Mouse (Mus musculus) thymus, postnatal 10 days (tissue): ENCODE measurements around the gene Ppp1r12b.

Experiments used
- DNase-seq, 2 experiments: peaks; one replicate each; pipeline ENCODE4 v3.0.0; 2021; ENCODE audit warnings: low spot score in 2 of 2

Ppp1r12b gene

DNA sequence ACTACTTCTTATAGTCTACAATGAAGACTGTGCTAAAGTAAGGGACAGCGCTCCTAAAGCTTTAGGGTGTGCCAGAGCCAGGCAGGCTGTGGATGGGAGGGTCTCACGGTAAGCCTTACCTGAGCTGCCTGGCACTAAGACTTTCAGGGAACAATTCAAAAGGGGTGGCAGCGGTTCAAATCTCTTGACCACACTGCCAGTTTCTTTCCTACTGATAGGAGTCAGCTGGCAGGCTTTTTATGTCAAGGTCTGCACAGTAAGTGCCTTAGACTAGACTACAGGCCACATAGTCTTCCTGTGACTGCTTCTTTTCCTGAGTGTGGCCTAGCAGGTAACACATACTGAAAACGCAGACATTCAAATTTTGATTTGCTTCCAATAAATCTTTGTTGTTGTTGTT, 192.5 kb downstream of the Ppp1r12b start:
- no peak for DNase-seq

DNA sequence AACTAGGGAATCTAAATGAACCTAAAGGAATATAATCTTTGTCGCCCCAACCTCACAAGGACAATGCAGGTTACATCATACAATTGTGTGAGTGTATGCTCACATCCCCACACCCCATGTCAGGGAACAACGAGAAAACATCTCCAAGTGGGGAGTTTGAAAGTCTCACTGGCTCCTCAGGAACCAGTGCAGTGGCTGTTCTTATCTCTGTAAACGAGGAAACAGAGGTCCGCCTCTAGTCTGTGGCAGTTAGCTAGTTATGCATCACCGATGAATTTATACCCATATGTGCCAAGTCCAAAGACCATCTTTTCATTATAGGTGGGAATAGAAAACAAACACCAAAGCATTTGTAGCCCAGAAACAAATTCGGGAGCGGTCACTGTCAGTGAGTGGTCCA, 194.2 kb downstream of the Ppp1r12b start:
- DNase-seq, result no peak

DNA sequence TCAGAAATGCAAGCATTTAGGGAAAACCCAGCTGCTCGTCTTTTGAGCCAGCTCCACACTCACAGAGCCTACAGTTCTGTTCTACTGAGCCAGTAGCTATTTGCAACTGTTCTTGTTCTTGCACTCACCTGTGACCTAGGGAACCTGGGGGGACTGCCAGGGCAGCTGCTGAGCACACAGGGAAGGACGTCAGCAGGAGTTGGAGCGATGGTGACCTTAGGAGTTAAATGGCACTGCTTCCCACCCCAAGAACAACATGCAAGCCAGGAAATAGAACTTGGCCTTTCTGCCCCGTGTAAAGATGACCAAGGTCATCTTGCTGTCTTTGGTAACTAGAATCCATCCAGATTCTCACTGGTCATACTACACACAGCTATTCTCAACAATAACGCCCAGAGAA, 195.1 kb downstream of the Ppp1r12b start:
- DNase-seq, result no peak

DNA sequence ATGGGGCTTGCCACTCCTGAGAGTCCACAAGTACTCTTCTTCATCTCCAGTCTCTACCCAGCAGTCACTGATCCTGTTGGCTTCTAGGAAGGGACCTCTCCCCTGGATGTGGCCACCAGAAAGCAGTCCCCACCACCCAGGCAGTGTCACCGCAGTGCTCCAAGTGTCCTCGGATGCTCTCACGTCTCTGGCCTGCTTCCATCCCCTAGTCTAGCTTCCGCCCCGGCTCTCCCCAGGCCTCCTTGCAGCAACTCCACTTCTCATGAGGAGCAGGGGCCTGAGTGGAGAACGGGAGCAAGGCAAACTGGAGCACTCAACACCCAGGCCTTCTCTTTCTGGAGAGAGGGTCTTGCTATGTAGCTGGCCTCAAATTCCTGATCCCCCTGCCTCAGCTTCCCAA, 196.6 kb downstream of the Ppp1r12b start:
- no peak for DNase-seq

DNA sequence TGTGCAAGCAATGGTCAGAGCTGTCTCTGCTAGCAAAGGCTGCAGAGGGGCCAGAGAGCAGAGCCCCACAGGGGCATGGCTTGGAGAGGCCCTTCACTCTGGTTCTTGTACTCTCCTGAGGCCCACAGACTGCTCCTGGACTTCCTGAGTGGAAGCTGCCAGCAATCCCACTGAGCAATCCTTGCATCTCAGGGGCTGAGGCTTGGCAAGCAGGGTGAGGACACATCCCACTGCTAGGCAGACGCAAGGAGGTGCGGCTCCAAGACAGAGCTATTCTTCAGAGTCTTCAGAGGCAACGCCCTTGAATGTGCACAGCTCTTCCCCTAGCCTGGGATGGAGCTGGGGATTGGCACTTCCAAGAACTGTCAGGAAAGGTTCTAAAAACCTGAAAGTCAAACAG, 198.5 kb downstream of the Ppp1r12b start:
- no peak for DNase-seq

DNA sequence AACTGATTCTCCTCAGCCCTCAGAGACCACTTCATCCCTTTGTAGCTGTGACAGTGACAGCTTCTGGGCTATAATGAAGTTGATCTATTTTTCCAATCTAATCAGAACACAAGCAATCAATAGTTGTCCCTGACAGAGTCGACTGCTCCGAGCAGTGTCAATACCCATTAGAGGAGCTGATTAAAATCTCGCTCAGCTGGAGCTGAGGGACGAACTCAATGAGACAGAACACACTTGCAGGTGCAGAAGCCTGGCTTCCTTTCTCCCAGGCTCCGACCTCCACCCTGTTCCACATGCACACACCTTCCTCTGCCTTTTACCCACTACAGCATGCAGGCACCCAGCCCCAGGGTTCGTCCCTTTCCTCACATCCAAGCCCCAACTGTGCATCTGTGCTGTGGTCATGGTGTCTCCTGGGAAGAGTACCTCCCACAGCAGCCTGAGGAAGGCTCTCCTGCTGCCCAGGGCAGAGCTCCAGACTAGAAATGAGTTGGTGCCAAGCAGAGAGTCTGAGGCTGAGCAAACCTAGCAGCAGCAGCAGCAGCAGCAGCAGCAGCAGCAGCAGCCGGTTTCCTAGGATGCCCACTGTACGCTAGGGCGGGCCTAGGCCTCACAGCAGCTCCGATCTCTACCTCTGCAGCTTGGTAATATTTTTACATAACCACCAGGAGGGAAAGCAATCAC, 199.4 kb downstream of the Ppp1r12b start:
- DNase-seq, result no peak

DNA sequence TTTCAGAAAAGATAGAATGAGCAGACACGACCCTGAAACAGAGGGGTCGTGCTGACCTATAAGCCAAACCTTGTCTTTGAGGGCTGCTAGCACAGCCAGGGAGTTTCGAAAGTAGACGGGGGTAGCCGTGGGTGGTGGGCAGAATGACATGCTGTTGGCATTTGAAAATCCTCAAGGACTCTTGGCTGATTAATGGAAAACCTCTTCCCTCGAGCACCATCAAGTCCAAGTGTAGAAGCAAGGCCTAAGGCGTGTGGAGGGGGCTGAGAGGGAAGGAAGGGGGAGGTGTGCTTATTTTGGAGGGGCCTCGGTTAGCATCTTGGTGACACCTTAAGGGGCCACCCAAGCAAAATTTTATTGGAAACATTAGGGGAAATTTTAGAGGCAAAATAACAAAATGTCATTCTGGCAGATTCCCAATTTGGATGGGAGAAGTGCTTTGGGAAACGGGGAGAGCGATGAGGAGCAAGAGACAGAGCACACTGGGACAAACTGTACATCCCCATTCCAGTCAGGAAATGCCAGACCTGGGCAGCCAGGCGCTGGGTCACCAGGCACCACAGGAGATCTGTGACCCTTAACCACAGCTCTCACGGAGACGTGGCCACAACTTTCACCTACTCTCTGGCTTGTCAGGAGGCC, 200.1 kb downstream of the Ppp1r12b start:
- no peak for DNase-seq

DNA sequence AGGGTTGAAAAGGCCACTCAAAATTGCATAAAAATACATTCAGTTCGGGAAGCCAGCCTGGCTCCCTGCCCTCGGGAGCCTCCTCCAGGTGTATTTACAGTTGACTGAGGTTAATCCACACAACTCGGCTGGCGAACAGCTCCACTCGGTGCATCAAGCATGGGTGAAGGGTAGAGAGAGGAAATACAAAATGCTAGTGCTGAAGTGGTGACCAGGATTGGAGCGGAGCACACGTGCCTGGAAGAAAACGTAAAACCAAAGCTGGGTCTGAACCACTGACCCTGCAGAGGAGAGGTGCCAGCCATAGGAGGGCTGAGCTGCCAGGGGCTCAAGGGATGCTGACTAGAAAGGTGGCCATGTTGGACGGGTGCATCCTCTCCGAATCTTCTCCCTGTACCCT, 200.9 kb downstream of the Ppp1r12b start:
- no peak for DNase-seq

DNA sequence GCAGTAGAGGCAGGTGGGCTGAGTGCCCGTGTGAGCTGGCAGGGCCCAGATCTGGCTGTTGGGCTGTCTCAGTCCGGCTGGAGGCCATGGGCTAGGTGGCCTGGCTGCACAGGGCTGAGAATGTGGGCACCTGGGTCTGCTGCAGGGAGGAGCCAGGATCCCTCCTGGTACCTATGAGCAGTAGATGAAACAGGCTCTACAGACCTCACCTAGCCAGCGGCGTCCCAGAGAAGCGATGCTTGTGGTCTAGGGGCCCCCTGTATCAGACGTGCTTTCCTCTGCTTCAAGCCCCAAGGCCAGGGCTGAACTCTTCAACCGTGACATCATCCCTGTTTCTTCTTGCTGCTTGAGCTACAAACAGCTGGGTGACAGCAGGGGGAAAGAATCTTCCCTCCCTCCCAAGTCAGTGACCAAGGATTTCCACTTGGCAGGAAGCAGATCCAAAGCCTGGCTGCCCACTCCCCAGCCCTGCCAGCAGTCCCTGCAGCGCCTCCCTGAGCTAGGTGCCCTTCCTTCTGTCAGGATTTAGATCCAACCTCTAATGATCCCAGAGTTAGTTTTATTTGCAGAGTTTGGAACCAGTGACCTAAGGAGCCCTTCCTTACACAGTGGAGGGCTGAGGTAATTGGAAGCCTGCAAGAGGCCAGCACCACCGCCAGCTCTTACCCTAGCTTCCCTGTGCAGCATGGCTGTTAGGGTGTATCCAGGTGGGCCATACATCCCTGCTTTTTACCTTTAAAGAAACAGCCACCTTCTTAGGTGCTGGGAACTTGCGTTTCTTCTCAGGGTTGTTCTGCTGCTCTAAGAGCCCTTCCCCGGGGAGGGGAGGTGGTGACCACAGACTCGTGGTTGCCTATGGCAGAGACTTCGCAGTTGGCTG, 201.8 kb downstream of the Ppp1r12b start:
- DNase-seq, result no peak

DNA sequence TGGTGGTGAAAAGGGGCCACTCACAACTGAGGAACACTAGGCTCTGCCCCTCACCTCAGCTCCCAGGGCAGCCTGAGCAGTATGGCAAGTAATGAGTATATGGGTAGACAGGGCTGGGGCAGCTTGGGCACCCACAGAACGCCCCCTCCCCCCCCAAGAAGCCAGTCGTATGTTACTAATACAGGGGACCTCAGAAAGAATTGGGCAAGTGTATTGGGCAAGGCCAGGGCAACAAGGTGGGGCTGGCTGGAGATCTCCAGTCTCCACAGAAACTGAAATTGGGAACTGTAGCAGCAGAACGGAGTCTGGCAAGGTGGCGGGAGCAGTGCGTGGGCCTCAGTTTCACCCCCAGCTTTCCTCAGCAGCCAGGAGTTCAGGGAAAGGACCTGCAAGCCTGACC, 203.3 kb downstream of the Ppp1r12b start:
- no peak for DNase-seq

DNA sequence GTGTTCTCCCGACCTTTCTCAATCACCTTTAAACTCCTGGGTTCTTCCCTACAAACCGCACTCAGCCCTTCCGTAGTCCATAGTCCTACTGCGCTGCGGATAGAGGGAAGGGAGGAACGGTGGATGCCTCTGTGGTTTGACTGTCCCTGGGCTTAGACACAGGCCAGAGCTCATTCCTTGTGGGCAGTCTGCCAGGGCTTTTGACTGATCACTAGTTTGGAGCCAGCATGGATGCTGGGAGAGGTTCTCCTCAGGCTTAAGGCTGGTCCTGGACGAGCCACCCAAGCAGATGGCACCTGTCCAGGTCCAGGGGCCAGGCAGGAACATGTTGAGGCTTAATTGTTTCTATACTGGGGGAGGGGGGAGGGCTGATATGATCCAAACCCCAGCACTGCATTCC, 205.9 kb downstream of the Ppp1r12b start:
- no peak for DNase-seq

DNA sequence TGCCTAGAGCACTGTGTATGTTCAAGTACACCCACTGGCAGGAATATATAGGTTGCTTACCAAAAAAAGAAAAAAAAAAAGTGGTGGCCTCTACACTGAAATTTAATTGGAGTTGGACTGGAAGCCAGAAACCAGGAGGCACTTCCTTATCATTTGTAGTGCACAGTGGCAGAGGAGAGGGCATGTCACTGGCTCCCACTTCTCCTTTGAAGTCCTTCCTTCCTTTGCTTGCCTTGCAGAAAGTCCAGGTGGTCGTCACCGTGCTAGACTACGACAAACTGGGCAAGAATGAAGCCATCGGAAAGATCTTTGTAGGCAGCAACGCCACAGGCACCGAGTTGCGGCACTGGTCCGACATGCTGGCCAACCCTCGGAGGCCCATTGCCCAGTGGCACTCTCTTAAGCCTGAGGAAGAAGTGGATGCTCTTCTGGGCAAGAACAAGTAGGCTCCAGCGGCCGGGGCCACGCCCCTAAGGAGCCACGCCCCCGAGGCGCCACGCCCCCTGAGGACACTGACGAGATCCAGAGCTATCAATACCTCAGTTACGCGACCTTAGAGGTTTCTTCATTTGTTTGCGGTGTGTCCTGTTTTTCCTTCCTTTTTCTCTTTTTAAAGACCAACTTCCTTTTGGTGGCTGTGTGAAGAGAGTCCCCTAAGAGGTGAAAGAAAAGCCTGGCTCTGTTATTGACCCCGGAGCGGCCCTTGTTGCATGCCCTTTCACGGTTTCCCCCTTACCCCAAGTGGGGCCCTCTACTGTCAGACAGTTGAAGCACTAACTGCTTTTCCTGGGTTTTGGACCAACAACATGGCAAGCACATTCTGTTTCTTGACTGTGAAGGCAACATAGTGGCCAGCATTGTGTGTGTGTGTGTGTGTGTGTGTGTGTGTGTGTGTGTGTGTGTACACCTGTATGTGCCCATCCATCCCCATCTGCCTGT, 208.2 kb downstream of the Ppp1r12b start:
- DNase-seq, result peak; percentile 52 to 79

DNA sequence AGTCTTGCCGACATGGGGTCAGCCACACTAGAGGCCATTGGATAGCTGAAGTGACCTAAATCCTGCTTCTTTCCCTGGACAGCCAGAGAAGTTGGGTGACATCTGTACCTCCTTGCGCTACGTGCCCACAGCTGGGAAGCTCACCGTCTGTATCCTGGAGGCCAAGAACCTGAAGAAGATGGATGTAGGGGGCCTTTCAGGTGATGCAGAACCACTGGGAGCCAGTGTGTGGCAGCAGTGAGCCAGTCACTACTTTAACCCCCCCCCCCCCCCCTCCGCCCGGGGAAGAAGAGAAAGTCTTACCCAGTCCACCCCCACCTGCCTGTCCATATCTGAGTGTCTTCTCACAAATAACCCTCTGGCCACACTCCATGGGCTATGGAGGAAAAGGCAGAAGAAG, 210.1 kb downstream of the Ppp1r12b start:
- DNase-seq, result no peak

DNA sequence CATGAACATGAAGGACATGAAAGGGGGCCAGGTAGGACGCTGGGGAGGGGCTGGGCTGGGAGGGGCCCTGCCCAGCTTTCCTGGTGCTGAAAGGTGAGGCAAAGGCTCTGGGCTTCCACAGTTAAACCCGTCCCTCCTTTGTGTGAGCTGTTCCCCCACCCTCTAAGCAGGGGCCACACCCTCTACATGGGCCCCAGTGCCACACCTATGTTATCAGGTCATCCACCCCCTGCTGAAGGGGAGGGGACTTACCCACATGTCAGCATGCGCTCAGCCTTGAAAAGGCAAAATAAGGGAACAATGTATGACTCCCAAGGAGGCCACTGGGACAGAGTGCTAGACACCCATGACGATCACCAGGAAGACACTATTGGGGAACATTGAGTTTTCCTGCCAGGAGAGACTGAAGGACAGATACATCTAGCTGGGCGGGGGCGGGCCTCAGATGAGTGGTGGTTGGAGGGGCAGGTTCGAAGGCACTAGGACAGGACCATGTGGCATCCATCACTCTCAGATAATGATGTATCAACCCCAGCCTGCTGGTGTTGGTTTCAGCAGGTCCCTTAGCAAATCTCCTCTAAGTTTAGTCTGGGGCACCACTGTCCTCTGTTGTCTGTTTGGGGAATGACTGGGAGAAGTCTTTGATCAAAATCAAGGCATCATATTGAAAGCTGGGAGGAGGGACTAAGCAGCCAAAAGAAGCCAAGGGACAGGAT, 213.6 kb downstream of the Ppp1r12b start:
- DNase-seq, result no peak

DNA sequence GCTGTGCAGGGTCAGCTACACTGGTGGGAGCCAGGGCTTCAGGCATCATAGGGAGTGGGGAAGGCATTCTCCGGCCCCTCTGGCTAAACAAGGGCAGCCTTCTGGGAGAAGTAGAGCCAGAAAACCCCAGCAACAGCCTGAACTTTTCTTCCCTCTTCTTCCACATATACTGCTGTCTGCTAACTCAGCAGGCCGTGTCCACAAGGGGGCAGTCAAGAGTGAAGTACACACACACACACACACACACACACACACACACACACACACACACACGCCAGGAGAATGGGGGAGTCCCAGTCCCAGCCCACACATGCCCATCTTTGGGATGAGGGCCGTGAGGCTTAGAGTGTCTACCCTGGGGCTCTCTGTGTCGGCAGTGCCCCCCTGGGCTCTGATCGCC, 214.3 kb downstream of the Ppp1r12b start:
- peak in 1 of 2 experiments; percentile 44 for DNase-seq

DNA sequence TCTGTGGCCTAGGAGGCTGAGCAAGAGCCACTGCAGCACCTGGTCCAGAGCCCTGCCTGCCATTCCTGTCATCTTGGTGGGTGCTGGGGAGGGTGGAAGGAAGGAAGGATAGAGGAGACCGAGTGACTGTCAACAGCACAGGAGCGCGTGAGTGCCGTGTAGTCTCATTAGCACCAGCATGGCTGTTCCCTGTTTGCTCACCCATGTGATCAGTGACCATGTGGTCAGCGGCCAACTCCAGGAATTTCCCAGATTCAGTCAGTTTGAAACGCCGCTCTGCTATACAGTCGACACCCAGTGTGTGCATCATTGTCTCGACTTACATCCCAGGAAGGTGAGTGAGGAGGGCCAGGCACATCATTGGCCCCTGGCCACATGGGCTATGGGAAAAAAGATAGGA, 218.3 kb downstream of the Ppp1r12b start:
- DNase-seq, result no peak

DNA sequence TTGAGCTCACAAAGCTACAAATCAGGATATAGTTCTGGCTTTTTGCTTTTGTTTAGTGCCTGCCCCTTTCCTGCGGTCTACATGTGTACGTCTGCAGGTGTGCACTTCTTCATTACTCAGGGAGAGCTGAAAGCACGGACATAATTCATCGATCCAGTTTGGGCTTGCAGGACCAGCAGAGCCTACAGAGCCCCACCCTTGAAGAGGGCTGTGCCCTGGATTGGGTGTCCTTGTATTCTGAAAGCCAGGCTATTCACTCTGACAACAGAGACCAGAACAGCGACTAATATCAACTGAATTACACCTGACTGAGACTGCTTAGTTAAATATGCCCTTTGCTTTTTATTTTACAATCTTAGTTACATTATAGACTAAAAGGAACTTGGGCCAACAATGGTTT, 222.1 kb downstream of the Ppp1r12b start:
- no peak for DNase-seq

DNA sequence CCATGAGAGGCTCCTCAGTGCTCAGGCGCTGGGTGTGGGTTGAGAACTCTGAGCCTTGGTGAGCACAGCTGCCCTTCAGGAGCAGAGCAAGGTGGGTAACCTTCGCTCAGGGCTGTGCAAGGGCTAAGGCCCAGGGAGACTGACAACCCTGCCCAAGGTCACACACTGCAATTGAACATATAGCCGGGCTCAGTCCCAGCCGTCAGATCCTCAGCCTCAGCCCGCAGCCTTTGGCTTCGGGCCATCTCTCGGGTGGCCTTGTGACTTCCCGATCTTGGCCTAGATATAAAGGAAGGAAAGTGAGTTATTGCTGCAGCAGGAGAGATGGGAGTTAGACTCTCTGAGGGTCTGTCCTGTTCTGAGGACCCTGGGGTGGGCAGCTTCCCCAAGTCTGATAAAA, 228.5 kb downstream of the Ppp1r12b start:
- no peak for DNase-seq

DNA sequence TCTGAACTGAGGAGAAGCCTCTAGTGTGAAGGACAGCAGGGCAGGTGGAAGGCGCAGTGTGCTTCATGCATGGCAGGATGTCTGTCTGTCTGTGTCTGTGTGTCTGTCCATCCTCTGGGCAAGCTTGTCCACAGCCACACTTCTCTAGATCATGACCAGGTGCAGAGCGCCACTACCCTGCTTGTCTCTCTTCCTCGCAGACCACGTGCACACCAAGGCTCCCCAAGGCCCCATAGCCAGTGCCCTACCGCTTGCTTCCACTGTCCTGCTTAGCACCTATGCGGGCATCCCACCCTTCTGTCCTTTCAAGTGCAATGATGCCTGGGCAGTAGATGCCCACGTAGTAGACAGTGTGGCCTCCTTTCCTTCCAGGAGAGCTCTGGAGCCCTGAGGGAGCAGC, 229.3 kb downstream of the Ppp1r12b start:
- no peak for DNase-seq

DNA sequence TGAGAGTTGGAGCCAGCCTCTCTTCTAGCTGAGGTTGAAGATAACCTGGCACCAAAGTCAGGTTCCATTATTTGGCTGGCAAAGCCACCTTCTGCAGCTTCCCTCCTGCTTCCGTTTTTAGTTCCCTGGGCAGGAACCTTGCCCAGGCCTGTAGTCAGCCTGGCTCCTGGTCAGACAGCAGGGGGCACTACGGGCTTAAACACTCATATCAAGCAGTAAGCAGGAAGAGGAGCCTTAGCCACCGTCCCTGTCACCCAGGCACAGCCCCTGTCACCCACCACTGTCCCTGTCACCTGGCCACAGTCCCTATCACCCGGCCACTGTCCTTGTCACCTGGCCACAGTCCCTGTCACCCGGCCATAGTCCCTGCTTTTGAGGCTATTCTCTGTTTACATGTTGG, 230.5 kb downstream of the Ppp1r12b start:
- DNase-seq, result peak in 1 of 2 experiments; percentile 28

DNA sequence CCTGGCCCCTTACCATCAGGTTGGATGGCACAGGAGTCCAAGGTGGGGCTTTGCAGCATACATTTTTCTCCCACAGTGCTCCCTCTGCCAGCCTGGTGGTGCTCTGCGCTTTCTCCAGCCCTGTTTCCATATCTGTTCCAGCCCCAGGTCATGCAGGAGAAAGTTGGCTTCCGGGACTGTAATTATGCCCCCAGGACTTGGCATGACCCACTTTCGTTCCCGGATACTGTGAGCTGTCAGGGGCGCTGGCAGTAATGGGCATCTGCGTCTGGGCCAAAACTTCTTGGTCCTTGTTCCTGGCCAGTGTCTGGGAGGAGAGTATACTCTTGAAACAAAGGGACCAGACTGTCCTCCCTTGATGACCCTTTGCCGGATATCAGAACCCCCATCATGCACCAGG, 232.9 kb downstream of the Ppp1r12b start:
- no peak for DNase-seq
